Mouse (Mus musculus): ENCODE data around the gene Ccdc124.

DNA sequence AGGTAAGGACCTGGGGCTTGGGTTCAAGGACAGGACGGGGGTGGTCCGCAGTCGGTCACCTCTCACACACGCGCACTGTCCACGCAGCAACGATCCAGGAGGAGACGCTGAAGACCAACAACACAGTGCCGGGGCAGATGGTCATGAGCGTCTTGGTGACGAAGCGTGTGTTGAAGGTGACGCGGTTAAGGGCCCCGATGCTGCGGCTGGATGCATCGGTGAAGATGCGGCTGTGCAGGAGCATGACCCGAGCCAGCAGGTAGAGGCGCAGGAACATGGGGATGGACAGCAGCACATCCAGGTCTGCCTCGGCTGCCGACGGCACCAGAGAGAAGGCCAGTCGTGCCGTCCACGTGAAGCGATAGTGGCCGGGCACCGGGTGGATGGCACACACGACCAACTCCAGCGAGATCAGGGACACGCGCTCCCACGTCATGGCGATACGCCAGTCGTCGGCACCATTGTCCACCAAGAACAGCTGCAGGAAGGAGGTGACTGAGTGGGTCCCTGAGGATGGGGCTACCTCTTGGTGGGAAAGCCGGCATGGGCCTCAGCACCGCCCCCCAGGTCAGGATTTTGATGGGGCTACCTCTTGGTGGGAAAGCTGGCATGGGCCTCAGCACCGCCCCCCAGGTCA, 21.0 kb downstream of the Ccdc124 start:
- no peak for TF ChIP-seq CTCF (IDR thresholded peaks at IDR 0.05; ENCODE audit: extremely low read depth, insufficient read depth, insufficient read length, insufficient replicate concordance)
- no peak for TF ChIP-seq POLR2A (IDR thresholded peaks at IDR 0.05; ENCODE audit: low read depth, low read length)
